Mouse (Mus musculus) brain, embryonic 14.5 days (tissue): Measurements from ENCODE around the gene Srms. TPM values are rescaled to one million over a fixed set of nuclear protein-coding genes. Genes with fewer than 3 reads are reported as not detected.

Experiments used
- DNase-seq: peaks from one replicate; pipeline ENCODE4 v3.0.0-alpha.2; 2011; ENCODE audit warnings: low read depth
- CTCF ChIP-seq: fragments of 200-500 bp; IDR thresholded peaks from 2 replicates; pipeline ENCODE4 v1.5.1; 2012; ENCODE audit warnings: inconsistent platforms, mild to moderate bottlenecking, moderate library complexity, borderline replicate concordance; ENCODE audit not compliant: insufficient read depth, insufficient read length; ENCODE audit errors: extremely low read depth
- POLR2A ChIP-seq: fragments of 200-500 bp; IDR thresholded peaks from 2 replicates; pipeline ENCODE4 v1.6.1; 2012; ENCODE audit warnings: mild to moderate bottlenecking, inconsistent platforms, borderline replicate concordance; ENCODE audit not compliant: poor library complexity, insufficient read depth, insufficient read length, severe bottlenecking; ENCODE audit errors: extremely low read depth
- polyA plus RNA-seq: library from polyadenylated mRNA; depleted of rRNA; stranded (reverse); fragments of >200 nt; gene quantifications from 2 replicates; pipeline ENCODE4 v1.2.3, GENCODE M21; 2012

Gene Srms
- polyA plus RNA-seq, 1 experiment = 0.14 TPM

GRCm38 (mm10) chr2:181189321-181189720 is 23.7 kb downstream of the Srms start:
- TF ChIP-seq CTCF = no peak
- no peak for DNase-seq

- TF ChIP-seq CTCF (no peak), POLR2A (no peak)
- no peak for DNase-seq
These were observed 24.3 kb downstream of the Srms start for GRCm38 (mm10) chr2:181188681-181189080.

GRCm38 (mm10) chr2:181187121-181188000 is 25.6 kb downstream of the Srms start, which contains the start of gene Ppdpf:
Ppdpf (plus strand) TSS chr2:181187247.
- peak; percentile 22; the same call in 1 of the 2 replicates for TF ChIP-seq POLR2A
- peak; percentile 34; the same call in 1 of the 2 replicates for TF ChIP-seq CTCF
- peak; percentile 97 for DNase-seq

DNA sequence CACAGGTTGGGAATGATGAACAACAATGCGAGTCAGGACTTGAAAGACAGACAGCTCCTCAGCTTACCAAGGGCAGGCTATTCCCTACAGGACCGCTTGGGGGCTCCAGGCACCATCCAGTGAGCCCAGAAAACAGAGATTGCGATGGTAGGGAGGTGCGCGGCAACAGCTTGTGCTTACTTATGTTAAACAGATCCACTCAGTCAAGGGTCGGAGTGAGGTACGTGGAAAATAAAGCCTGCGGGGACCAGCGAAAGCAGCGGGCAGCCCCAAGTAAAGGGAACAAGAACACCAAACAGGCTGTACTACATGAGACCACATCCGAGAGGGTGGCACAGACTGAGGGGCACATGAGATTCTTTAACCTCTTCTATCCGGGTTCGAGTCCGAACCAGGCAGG is 26.4 kb downstream of the Srms start:
- TF ChIP-seq POLR2A (no peak), CTCF (peak; percentile 98)
- peak; percentile 97 for DNase-seq

GRCm38 (mm10) chr2:181180898-181181297 is 32.1 kb downstream of the Srms start:
- no peak for TF ChIP-seq CTCF
- TF ChIP-seq POLR2A = no peak
- no peak for DNase-seq

DNA sequence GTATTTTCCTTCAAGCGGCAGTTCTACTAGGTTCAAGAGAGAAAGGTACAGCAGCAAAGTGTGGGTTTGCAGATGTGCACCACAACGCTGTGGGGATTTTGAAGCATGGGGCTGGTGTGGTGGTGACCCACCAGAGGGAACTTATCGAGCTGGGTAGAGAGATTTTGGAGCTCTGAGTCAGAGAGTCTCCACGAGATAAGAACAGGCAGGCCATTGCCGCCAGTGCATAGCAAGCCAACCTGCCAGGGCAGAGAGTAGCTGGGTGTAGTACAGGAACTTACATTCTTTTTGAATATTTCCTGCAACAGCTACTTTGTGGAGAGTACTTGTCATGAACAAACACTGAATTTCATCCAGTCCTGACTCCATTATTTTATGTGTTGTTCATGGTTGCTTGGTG is 34.5 kb downstream of the Srms start:
- no peak for DNase-seq
- TF ChIP-seq POLR2A (no peak), CTCF (no peak)

DNA sequence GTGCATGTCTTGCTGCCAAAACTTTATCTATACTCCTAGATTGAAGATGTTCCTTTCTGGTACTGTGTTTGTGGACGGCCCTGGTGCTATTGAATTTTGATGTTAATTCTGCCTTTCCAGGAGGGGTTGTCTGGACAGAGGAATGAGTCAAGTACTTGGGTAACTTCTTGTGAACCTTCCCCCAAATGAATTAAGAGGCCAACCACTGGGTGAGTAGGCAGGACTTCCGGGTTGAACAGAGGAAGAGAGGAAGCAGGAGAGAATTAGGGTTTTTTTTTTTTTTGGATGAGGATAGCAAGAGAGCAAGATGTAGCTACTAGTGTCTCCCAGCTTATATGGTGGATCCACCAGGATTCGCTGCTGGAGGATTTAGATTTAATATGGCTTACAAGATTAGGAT is 35.0 kb downstream of the Srms start:
- no peak for DNase-seq

GRCm38 (mm10) chr2:181174646-181175045 is 38.3 kb downstream of the Srms start:
- TF ChIP-seq POLR2A = no peak
- TF ChIP-seq CTCF = no peak
- no peak for DNase-seq

More for the DNA sequence above, 35.0 kb downstream of the Srms start:
- TF ChIP-seq POLR2A = no peak
- no peak for TF ChIP-seq CTCF

GRCm38 (mm10) chr2:181166469-181166868 is 46.5 kb downstream of the Srms start:
- no peak for DNase-seq
- TF ChIP-seq CTCF (no peak), POLR2A (no peak)

GRCm38 (mm10) chr2:181160821-181161220 is 52.2 kb downstream of the Srms start:
- TF ChIP-seq POLR2A (no peak), CTCF (no peak)
- no peak for DNase-seq

GRCm38 (mm10) chr2:181159771-181160170 is 53.2 kb downstream of the Srms start:
- peak; percentile 90 for DNase-seq
- no peak for TF ChIP-seq POLR2A
- no peak for TF ChIP-seq CTCF

DNA sequence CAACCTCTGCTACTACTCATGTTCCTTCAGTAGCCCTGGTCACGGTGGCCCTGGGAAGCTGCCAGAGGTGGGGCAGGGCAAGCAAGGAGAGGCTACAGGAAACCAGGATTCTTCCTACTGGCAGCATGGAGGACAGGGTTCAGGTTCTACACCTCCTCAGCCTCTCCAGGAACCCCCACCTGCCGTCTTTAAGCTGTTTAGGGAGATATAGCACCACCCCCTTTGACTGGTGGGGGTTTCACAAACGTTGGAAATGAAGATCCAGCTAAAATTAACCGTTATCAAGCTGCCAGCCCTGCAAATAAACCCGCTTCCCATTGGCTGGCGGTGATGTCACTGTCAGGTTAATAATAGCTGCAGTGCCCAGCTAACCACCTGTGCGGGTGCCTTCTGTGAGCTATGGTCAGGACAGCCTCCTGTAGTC is 53.9 kb downstream of the Srms start:
- DNase-seq = peak; percentile 57
- no peak for TF ChIP-seq POLR2A
- TF ChIP-seq CTCF = no peak

GRCm38 (mm10) chr2:181158471-181158870 is 54.5 kb downstream of the Srms start:
- TF ChIP-seq POLR2A (no peak), CTCF (no peak)

More at GRCm38 (mm10) chr2:181158471-181158870, 54.5 kb downstream of the Srms start:
- DNase-seq = no peak
